Mouse (Mus musculus): ENCODE results near the gene Crb3. TPM values are rescaled to one million over a fixed set of nuclear protein-coding genes. Genes with fewer than 3 reads are reported as not detected.
A peak's percentile ranks its signal among the peaks of the same experiment; 100 is the strongest.

Gene Crb3
- polyA plus RNA-seq, 1 experiment from 2014 or later = 0.72 TPM

- no peak within 1 kb of the TSS for H3K27ac ChIP-seq (ENCODE audit: low read depth, low read length)
- peak; percentile 68 for ATAC-seq (replicated peaks; ENCODE audit: insufficient number of reproducible peaks, low FRiP score, low TSS enrichment)
- WGBS (ENCODE audit: insufficient replicate concordance) = under 1% methylated on average over 54 of the region's 61 CpGs
Observed at GRCm38 (mm10) chr17:57105181-57106034, 46.5 kb downstream of the Crb3 start, which contains the start of gene Tnfsf9. Gene Tnfsf9, plus strand, starts transcription at chr17:57105325.

GRCm38 (mm10) chr17:57106035-57106368 lies 47.1 kb downstream of the Crb3 start:
- no peak for ATAC-seq (replicated peaks; ENCODE audit: insufficient number of reproducible peaks, low FRiP score, low TSS enrichment)
- H3K4me1 ChIP-seq (ENCODE audit: control insufficient read depth, insufficient read depth, low read length) = no peaks in the 10 kb centered on the region; the same call in 1 of the 2 replicates
- H3K4me2 ChIP-seq = peak overlapping the region; percentile 90
- 7% methylated on average over 9 of the region's 9 CpGs for WGBS (ENCODE audit: insufficient replicate concordance)
- no peaks in the 10 kb centered on the region for H3K27me3 ChIP-seq (ENCODE audit: control insufficient read depth, insufficient read depth, low read length)
- no peak overlapping the region for H3K27ac ChIP-seq (ENCODE audit: low read depth, low read length)
- H3K9me3 ChIP-seq (replicated peaks; ENCODE audit: control insufficient read depth, low read length) = no peaks in the 10 kb centered on the region
- no peak overlapping the region for H3K9ac ChIP-seq (ENCODE audit: low read depth, low read length)
- peak overlapping the region; percentile 58 for H3K4me3 ChIP-seq (ENCODE audit: low read depth, low read length)
- no peaks in the 10 kb centered on the region for H3K36me3 ChIP-seq (ENCODE audit: control insufficient read depth, insufficient read depth, low read length)

More at GRCm38 (mm10) chr17:57105181-57106034, 46.5 kb downstream of the Crb3 start, which contains the start of gene Tnfsf9:
- Histone ChIP-seq H3K4me2 (peak within 1 kb of the TSS; percentile 90), H3K9ac (ENCODE audit: low read depth, low read length) (peak within 1 kb of the TSS; percentile 71), H3K36me3 (ENCODE audit: control insufficient read depth, insufficient read depth, low read length) (no peaks in the 10 kb centered on the region), H3K9me3 (replicated peaks; ENCODE audit: control insufficient read depth, low read length) (no peaks in the 10 kb centered on the region), H3K4me1 (ENCODE audit: control insufficient read depth, insufficient read depth, low read length) (no peaks in the 10 kb centered on the region; the same call in 1 of the 2 replicates), H3K27me3 (ENCODE audit: control insufficient read depth, insufficient read depth, low read length) (no peaks in the 10 kb centered on the region), H3K4me3 (ENCODE audit: low read depth, low read length) (peak within 1 kb of the TSS; percentile 58)

- ATAC-seq (replicated peaks; ENCODE audit: insufficient number of reproducible peaks, low FRiP score, low TSS enrichment) = no peak
- Histone ChIP-seq H3K9ac (ENCODE audit: low read depth, low read length) (no peak overlapping the region), H3K9me3 (replicated peaks; ENCODE audit: control insufficient read depth, low read length) (no peaks in the 10 kb centered on the region), H3K27me3 (ENCODE audit: control insufficient read depth, insufficient read depth, low read length) (no peaks in the 10 kb centered on the region), H3K4me1 (ENCODE audit: control insufficient read depth, insufficient read depth, low read length) (no peaks in the 10 kb centered on the region; the same call in 1 of the 2 replicates), H3K4me3 (ENCODE audit: low read depth, low read length) (no peak overlapping the region), H3K4me2 (no peak overlapping the region), H3K36me3 (ENCODE audit: control insufficient read depth, insufficient read depth, low read length) (no peaks in the 10 kb centered on the region), H3K27ac (ENCODE audit: low read depth, low read length) (no peak overlapping the region)
- 78% methylated on average over 5 of the region's 5 CpGs for WGBS (ENCODE audit: insufficient replicate concordance)
Observed at GRCm38 (mm10) chr17:57107064-57107463, 48.2 kb downstream of the Crb3 start.

GRCm38 (mm10) chr17:57108040-57108665 lies 49.2 kb downstream of the Crb3 start:
- ATAC-seq (replicated peaks; ENCODE audit: insufficient number of reproducible peaks, low FRiP score, low TSS enrichment) = no peak
- no peak overlapping the region for H3K9ac ChIP-seq (ENCODE audit: low read depth, low read length)
- H3K4me1 ChIP-seq (ENCODE audit: control insufficient read depth, insufficient read depth, low read length) = no peaks in the 10 kb centered on the region; the same call in 1 of the 2 replicates
- H3K9me3 ChIP-seq (replicated peaks; ENCODE audit: control insufficient read depth, low read length) = no peaks in the 10 kb centered on the region
- WGBS (ENCODE audit: insufficient replicate concordance) = 73% methylated on average over 7 of the region's 7 CpGs
- H3K4me2 ChIP-seq = no peak overlapping the region
- H3K4me3 ChIP-seq (ENCODE audit: low read depth, low read length) = no peak overlapping the region
- no peak overlapping the region for H3K27ac ChIP-seq (ENCODE audit: low read depth, low read length)
- H3K27me3 ChIP-seq (ENCODE audit: control insufficient read depth, insufficient read depth, low read length) = no peaks in the 10 kb centered on the region
- no peaks in the 10 kb centered on the region for H3K36me3 ChIP-seq (ENCODE audit: control insufficient read depth, insufficient read depth, low read length)

- no peak overlapping the region for H3K9ac ChIP-seq (ENCODE audit: low read depth, low read length)
- H3K9me3 ChIP-seq (replicated peaks; ENCODE audit: control insufficient read depth, low read length) = no peaks in the 10 kb centered on the region
- 30% methylated on average over 5 of the region's 5 CpGs for WGBS (ENCODE audit: insufficient replicate concordance)
- no peaks in the 10 kb centered on the region; the same call in 1 of the 2 replicates for H3K4me1 ChIP-seq (ENCODE audit: control insufficient read depth, insufficient read depth, low read length)
- no peak overlapping the region for H3K27ac ChIP-seq (ENCODE audit: low read depth, low read length)
- no peak overlapping the region for H3K4me3 ChIP-seq (ENCODE audit: low read depth, low read length)
- H3K36me3 ChIP-seq (ENCODE audit: control insufficient read depth, insufficient read depth, low read length) = no peaks in the 10 kb centered on the region
- no peaks in the 10 kb centered on the region for H3K27me3 ChIP-seq (ENCODE audit: control insufficient read depth, insufficient read depth, low read length)
- H3K4me2 ChIP-seq = no peak overlapping the region
- no peak for ATAC-seq (replicated peaks; ENCODE audit: insufficient number of reproducible peaks, low FRiP score, low TSS enrichment)
Observed at GRCm38 (mm10) chr17:57108666-57109171, 49.8 kb downstream of the Crb3 start.

GRCm38 (mm10) chr17:57110005-57110404 lies 51.1 kb downstream of the Crb3 start:
- H3K27me3 ChIP-seq (ENCODE audit: control insufficient read depth, insufficient read depth, low read length) = no peaks in the 10 kb centered on the region
- 72% methylated on average over 1 of the region's 1 CpGs for WGBS (ENCODE audit: insufficient replicate concordance)
- H3K4me3 ChIP-seq (ENCODE audit: low read depth, low read length) = no peak overlapping the region
- H3K9me3 ChIP-seq (replicated peaks; ENCODE audit: control insufficient read depth, low read length) = no peaks in the 10 kb centered on the region
- ATAC-seq (replicated peaks; ENCODE audit: insufficient number of reproducible peaks, low FRiP score, low TSS enrichment) = no peak
- no peaks in the 10 kb centered on the region for H3K4me1 ChIP-seq (ENCODE audit: control insufficient read depth, insufficient read depth, low read length)
- H3K27ac ChIP-seq (ENCODE audit: low read depth, low read length) = no peak overlapping the region
- no peaks in the 10 kb centered on the region for H3K36me3 ChIP-seq (ENCODE audit: control insufficient read depth, insufficient read depth, low read length)
- H3K9ac ChIP-seq (ENCODE audit: low read depth, low read length) = no peak overlapping the region
- H3K4me2 ChIP-seq = no peak overlapping the region

- H3K4me1 ChIP-seq (ENCODE audit: control insufficient read depth, insufficient read depth, low read length) = no peaks in the 10 kb centered on the region
- 76% methylated on average over 10 of the region's 10 CpGs for WGBS (ENCODE audit: insufficient replicate concordance)
- H3K9me3 ChIP-seq (replicated peaks; ENCODE audit: control insufficient read depth, low read length) = no peaks in the 10 kb centered on the region
- H3K36me3 ChIP-seq (ENCODE audit: control insufficient read depth, insufficient read depth, low read length) = no peaks in the 10 kb centered on the region
- H3K27me3 ChIP-seq (ENCODE audit: control insufficient read depth, insufficient read depth, low read length) = no peaks in the 10 kb centered on the region
- H3K9ac ChIP-seq (ENCODE audit: low read depth, low read length) = no peak overlapping the region
- no peak overlapping the region for H3K4me3 ChIP-seq (ENCODE audit: low read depth, low read length)
- no peak overlapping the region for H3K27ac ChIP-seq (ENCODE audit: low read depth, low read length)
- H3K4me2 ChIP-seq = no peak overlapping the region
- 0 out of 2 replicates have a peak, but pooled peaks have one; percentile 14 for ATAC-seq (replicated peaks; ENCODE audit: insufficient number of reproducible peaks, low FRiP score, low TSS enrichment)
Observed at GRCm38 (mm10) chr17:57112768-57113474, 54.0 kb downstream of the Crb3 start.

Data from heart, embryonic 11.5 days (tissue).